Mouse (Mus musculus): ENCODE data around the gene Tcap.
"Not testable (repeated sequence)": the region's sequence is repeated elsewhere in the genome, so short reads cannot be mapped to it uniquely, and the experiment has no call there.

Gene Tcap

DNA sequence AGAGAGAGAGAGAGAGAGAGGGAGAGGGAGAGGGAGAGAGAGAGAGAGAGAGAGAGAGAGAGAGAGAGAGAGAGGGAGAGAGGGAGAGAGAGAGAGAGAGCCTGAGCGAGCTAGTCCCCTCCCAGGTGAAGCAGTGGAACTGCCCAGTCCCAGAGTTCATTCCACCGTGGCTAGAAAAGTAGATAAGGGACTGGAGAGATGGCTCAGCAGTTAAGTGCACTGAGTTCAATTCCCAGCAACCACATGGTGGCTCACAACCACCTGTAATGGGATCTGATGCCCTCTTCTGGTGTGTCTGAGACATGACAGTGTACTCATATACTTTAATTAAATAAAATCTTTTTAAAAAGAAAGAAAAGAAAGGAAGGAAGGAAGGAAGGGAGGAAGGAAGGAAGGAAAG lies 1.2 kb upstream of the Tcap start:
- not testable (repeated sequence) for DNase-seq

DNA sequence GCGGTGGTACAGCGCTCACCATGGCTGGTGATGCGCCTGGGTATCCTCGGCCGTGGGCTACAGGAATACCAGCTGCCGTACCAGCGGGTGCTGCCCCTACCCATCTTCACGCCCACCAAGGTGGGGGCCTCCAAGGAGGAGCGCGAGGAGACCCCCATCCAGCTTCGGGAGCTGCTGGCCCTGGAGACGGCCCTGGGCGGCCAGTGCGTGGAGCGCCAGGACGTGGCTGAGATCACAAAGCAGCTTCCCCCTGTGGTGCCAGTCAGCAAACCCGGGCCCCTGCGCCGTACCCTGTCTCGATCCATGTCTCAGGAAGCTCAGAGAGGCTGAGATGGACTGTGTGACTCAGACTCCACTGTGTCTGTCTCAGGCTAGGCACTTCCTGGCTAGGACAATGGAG lies 605 bp downstream of the Tcap start:
- DNase-seq, result no peak

- DNase-seq, result no peak
Observed at GRCm38 (mm10) chr11:98384721-98385637, 1.4 kb downstream of the Tcap start.

- DNase-seq, result no peak
Observed at GRCm38 (mm10) chr11:98385638-98386585, 2.3 kb downstream of the Tcap start, which contains the start of gene Pnmt. Pnmt (plus strand) TSS chr11:98386450.

DNA sequence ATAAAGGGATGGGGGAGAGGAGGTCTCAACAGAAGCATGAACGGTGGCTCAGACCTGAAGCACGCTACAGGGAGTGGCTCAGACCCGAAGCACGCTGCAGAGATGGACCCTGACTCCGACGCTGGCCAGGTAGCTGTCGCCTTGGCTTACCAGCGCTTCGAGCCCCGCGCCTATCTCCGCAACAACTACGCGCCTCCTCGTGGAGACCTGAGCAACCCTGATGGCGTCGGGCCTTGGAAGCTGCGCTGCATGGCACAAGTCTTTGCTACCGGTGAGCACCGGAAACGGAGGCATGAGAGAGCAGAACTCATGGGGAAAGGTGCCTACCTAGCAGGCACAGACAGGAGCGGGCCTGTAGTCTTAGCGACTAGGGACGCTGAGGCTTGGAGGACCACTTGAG lies 3.0 kb downstream of the Tcap start:
- no peak for DNase-seq

- no peak for DNase-seq
Observed at GRCm38 (mm10) chr11:98387056-98387577, 3.5 kb downstream of the Tcap start.

GRCm38 (mm10) chr11:98388282-98388681 lies 4.7 kb downstream of the Tcap start:
- no peak for DNase-seq

GRCm38 (mm10) chr11:98389221-98389780 lies 5.7 kb downstream of the Tcap start:
- peak; percentile 79 for DNase-seq

- DNase-seq, result no peak
Observed at GRCm38 (mm10) chr11:98390141-98390540, 6.5 kb downstream of the Tcap start.

DNA sequence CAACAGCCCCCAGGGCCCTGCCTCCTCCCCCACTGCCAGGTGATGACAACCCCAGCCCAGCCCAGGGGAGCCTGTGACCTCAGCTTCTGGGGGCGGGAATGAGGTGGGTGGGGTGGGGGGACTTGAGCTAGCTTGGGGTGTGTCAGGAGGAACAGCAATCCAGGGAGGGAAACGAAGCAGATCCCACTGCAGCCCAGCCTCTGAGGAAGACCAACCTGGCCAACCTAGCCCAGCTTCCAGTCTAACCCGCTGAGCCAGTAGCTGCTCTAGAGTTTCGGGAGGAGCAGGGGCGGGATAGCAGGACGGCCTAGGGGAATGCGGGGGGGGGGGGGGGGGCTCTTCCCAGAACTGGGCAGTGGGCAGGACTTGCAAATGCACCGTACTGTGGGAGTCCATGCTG lies 8.4 kb downstream of the Tcap start:
- DNase-seq, result no peak

- no peak for DNase-seq
Observed at GRCm38 (mm10) chr11:98392645-98393044, 9.0 kb downstream of the Tcap start.

- DNase-seq, result peak; percentile 67
Observed at GRCm38 (mm10) chr11:98393317-98393716, 9.7 kb downstream of the Tcap start.

DNA sequence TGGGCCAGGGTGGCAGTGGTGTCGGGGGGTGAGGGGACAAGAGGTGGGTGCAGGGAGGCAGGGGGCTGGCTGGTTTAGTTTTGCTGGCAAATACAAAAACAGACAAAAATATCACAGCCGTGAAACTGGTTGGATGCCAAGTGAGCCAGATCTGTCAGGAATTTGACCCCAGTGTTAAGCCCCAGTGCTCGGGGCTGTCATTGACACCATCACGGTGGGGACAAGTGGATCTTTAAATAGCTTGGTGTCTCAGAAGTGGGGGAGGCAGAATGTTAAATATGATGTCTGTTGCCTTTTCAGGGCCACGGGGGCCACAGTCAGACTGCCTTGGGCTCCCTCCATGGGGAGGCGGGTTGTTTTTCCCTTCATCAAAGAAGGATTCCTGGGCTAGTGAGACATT lies 10.7 kb downstream of the Tcap start:
- peak; percentile 47 for DNase-seq

DNA sequence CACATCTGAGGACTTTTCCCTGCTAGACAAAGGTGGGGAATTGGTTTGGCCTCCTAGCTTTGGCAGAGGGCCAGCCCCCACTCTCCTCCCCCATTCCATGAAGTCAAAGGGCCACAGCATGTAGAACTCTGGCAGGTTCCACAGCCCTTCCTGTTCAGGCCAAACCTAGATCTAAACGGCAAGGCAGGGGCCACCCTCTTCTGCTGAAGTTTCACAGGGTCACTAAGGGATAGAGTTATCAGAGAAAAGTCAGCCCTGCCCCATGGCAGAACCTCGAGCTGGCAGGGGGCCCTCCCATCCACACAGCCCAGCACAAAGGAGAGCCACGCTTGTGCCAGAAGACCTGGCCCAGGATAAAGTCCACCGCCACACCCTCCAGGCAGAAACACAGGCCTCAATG lies 11.4 kb downstream of the Tcap start:
- peak; percentile 81 for DNase-seq

DNA sequence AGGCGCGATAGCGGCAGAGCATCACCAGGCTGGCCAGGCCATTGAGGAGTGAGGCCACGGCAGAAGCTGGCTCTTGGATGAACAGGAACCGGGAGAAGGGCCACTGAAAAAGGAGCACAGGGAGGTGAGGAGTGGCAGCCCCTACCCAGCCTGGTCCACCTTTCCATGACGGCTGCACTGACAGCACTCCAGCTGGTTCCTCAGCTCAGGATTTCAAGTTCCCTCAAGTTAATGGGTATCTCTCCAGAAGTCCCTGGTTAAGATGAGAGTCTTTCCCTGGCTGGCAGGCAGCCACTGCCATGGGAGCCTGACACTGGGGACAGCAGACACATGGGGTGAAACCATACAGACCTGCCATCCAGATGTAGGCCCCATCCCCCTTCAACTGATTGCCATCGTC lies 14.3 kb downstream of the Tcap start:
- no peak for DNase-seq

GRCm38 (mm10) chr11:98400161-98400726 lies 16.6 kb downstream of the Tcap start, which contains the start of gene Pgap3:
Pgap3 (minus strand) TSS chr11:98400490.
- peak; percentile 95 for DNase-seq

DNA sequence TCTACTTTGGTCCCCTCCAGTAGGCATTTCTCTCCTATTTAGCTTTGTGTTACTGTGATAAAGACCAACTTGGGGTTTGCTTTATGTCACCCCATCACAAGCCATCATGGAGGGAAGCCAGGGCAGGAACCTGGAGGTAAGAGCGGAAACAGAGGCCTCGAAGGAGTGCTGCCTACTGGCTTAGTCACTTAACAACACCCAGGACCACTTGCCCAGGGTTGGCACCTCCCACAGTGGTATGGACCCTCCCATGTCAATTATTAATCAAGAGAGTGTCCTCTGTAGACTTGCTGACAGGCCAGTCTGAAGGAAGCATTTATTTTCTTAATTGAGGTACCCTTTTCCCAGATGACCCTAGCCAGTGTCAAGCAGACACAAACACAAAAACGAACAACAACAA lies 17.2 kb downstream of the Tcap start:
- DNase-seq, result peak; percentile 64

GRCm38 (mm10) chr11:98406621-98407020 lies 23.0 kb downstream of the Tcap start:
- DNase-seq, result peak; percentile 48

GRCm38 (mm10) chr11:98408872-98409271 lies 25.3 kb downstream of the Tcap start:
- DNase-seq, result peak; percentile 86

DNA sequence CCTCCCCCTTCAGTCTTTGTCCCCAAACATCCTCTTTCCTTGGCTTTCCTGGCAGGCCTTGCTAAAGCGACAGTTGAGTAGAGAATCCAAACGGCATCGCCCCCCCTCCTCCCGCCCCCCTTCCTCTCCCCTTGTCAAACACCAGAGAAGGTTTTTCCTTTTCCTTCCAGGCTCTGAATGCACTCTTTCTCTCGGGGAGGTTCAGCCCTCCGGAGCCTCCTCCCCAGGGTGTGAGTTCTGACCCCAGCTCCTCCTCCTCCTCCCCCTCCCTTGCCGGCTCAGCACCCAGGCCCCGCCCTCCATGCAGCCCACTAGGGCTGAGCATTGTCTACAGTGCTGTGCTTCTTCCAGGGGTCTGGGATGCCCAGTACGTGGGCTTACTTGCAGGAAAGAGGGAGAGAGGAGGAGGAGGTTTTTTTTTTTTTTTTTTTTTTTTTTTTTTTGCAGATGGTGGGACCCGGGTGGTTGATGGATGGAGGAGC lies 25.8 kb downstream of the Tcap start:
- peak; percentile 82 for DNase-seq

- DNase-seq, result peak; percentile 94
Observed at GRCm38 (mm10) chr11:98412273-98412796, 28.7 kb downstream of the Tcap start, which contains the start of gene Erbb2. Erbb2 (plus strand) TSS chr11:98412470.

GRCm38 (mm10) chr11:98412797-98413301 lies 29.2 kb downstream of the Tcap start:
- DNase-seq, result peak; percentile 75
